Mouse (Mus musculus): ENCODE data around the gene Apba2. TPM values are rescaled to one million over a fixed set of nuclear protein-coding genes. Genes with fewer than 3 reads are reported as not detected.

Gene Apba2
- polyA plus RNA-seq, 1 experiment: not detected

DNA sequence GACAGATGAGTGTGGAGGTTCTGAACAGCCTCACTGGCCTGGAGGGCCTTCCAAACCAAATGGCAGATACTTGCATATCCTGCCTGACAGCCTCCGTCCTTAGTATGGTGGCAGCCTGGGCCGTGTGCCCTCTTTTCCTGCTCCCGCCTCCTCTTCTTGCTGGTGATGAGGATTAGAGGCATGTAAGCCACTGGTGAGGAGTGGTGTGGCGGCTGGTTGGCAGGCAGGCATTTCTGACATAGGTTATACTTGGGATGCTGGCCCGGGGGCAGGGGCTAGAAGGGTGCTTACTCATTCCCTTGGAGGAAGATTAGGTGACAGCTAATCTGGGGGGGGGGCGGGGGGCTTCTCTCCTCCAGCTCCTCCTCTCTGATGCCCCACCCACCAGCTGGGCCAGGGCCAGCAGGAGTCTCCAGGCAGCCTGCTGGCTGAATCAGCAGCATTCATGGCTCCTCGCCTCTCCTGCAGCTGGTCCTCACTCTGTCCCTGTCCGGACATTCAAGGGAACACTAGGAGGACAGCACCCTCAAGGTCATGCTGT lies 3.3 kb downstream of the Apba2 start:
- Histone ChIP-seq H3K36me3 (ENCODE audit: control insufficient read depth, insufficient read depth) (no peaks in the 10 kb centered on the region), H3K4me2 (ENCODE audit: low read depth) (no peak overlapping the region), H3K4me3 (no peak overlapping the region), H3ac (ENCODE audit: control insufficient read depth, insufficient read length) (no peak overlapping the region), H3K79me2 (ENCODE audit: control insufficient read depth, insufficient read depth) (no peaks in the 10 kb centered on the region), H3K27me3 (ENCODE audit: control insufficient read depth, insufficient read depth, insufficient read length) (no peaks in the 10 kb centered on the region)
- TF ChIP-seq REST (IDR thresholded peaks at IDR 0.05; ENCODE audit: insufficient read depth, insufficient read length) (no peak), USF1 (IDR thresholded peaks at IDR 0.05; ENCODE audit: low read depth) (no peak), E2F4 (IDR thresholded peaks at IDR 0.05; ENCODE audit: insufficient read depth) (no peak), POLR2A (IDR thresholded peaks at IDR 0.05; ENCODE audit: insufficient read length, low read depth) (no peak), POLR2AphosphoS2 (IDR thresholded peaks at IDR 0.05; ENCODE audit: insufficient read length, low read depth) (no peak), MYOG (IDR thresholded peaks at IDR 0.05; ENCODE audit: control insufficient read depth in 1 of 3, insufficient read depth in 1 of 3, insufficient read length in 2 of 3, low read depth in 2 of 3) (no peak), TCF12 (IDR thresholded peaks at IDR 0.05; ENCODE audit: insufficient read depth, poor library complexity, severe bottlenecking) (no peak), MAX (IDR thresholded peaks at IDR 0.05; ENCODE audit: low read depth) (no peak), SRF (IDR thresholded peaks at IDR 0.05; ENCODE audit: control insufficient read depth, insufficient read length, low read depth) (no peak), TCF3 (IDR thresholded peaks at IDR 0.05; ENCODE audit: insufficient read length, low read depth) (no peak), CEBPB (IDR thresholded peaks at IDR 0.05; ENCODE audit: insufficient read depth, poor library complexity, severe bottlenecking) (no peak), MYOD1 (IDR thresholded peaks at IDR 0.05; ENCODE audit: control insufficient read depth in 1 of 3, insufficient read length in 2 of 3, low read depth in 2 of 3) (no peak)

DNA sequence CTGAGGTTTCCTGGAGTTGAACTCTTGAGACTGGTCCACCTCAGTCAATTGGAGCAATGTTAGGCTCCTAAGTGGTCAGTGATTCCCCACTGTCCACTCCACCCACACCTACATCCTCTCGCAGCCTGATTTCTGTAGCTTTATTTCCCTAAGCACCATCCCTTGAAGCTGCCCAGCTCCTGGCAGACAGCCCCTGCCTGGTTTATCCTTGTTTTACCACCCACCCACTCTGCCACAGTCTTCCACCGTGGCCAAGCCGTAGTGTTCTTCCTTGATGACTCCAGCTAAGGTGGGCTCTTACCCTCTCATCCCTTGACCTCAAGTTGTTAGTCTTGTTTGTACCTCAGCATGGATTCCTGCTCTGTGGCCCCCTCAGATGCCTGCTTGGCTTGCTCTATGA lies 4.1 kb downstream of the Apba2 start:
- H3K27me3 ChIP-seq (ENCODE audit: control insufficient read depth, insufficient read depth, insufficient read length): no peaks in the 10 kb centered on the region
- TF ChIP-seq POLR2AphosphoS2 (IDR thresholded peaks at IDR 0.05; ENCODE audit: insufficient read length, low read depth) (no peak), REST (IDR thresholded peaks at IDR 0.05; ENCODE audit: insufficient read depth, insufficient read length) (no peak)
- H3K4me2 ChIP-seq (ENCODE audit: low read depth): no peak overlapping the region
- H3K36me3 ChIP-seq (ENCODE audit: control insufficient read depth, insufficient read depth): no peaks in the 10 kb centered on the region
- H3K79me2 ChIP-seq (ENCODE audit: control insufficient read depth, insufficient read depth): no peaks in the 10 kb centered on the region
- H3K4me3 ChIP-seq: no peak overlapping the region
- no peak overlapping the region for H3ac ChIP-seq (ENCODE audit: control insufficient read depth, insufficient read length)

- H3ac ChIP-seq (ENCODE audit: control insufficient read depth, insufficient read length): no peak overlapping the region
- H3K4me3 ChIP-seq: no peak overlapping the region
- H3K36me3 ChIP-seq (ENCODE audit: control insufficient read depth, insufficient read depth): no peaks in the 10 kb centered on the region
- TF ChIP-seq MYOG (IDR thresholded peaks at IDR 0.05; ENCODE audit: control insufficient read depth in 1 of 3, insufficient read depth in 1 of 3, insufficient read length in 2 of 3, low read depth in 2 of 3): no peak
- TF ChIP-seq REST (IDR thresholded peaks at IDR 0.05; ENCODE audit: insufficient read depth, insufficient read length): no peak
- TF ChIP-seq CEBPB (IDR thresholded peaks at IDR 0.05; ENCODE audit: insufficient read depth, poor library complexity, severe bottlenecking): no peak
- TF ChIP-seq POLR2A (IDR thresholded peaks at IDR 0.05; ENCODE audit: insufficient read length, low read depth): no peak
- TF ChIP-seq MAX (IDR thresholded peaks at IDR 0.05; ENCODE audit: low read depth): no peak
- no peak for TF ChIP-seq USF1 (IDR thresholded peaks at IDR 0.05; ENCODE audit: low read depth)
- no peak for TF ChIP-seq TCF12 (IDR thresholded peaks at IDR 0.05; ENCODE audit: insufficient read depth, poor library complexity, severe bottlenecking)
- no peak for TF ChIP-seq E2F4 (IDR thresholded peaks at IDR 0.05; ENCODE audit: insufficient read depth)
- TF ChIP-seq SRF (IDR thresholded peaks at IDR 0.05; ENCODE audit: control insufficient read depth, insufficient read length, low read depth): no peak
- no peak for TF ChIP-seq TCF3 (IDR thresholded peaks at IDR 0.05; ENCODE audit: insufficient read length, low read depth)
- no peak for TF ChIP-seq POLR2AphosphoS2 (IDR thresholded peaks at IDR 0.05; ENCODE audit: insufficient read length, low read depth)
- TF ChIP-seq MYOD1 (IDR thresholded peaks at IDR 0.05; ENCODE audit: control insufficient read depth in 1 of 3, insufficient read length in 2 of 3, low read depth in 2 of 3): no peak
- H3K79me2 ChIP-seq (ENCODE audit: control insufficient read depth, insufficient read depth): no peaks in the 10 kb centered on the region
- H3K4me2 ChIP-seq (ENCODE audit: low read depth): no peak overlapping the region
- no peaks in the 10 kb centered on the region for H3K27me3 ChIP-seq (ENCODE audit: control insufficient read depth, insufficient read depth, insufficient read length)
Observed at GRCm38 (mm10) chr7:64508826-64509225, 7.3 kb downstream of the Apba2 start.

DNA sequence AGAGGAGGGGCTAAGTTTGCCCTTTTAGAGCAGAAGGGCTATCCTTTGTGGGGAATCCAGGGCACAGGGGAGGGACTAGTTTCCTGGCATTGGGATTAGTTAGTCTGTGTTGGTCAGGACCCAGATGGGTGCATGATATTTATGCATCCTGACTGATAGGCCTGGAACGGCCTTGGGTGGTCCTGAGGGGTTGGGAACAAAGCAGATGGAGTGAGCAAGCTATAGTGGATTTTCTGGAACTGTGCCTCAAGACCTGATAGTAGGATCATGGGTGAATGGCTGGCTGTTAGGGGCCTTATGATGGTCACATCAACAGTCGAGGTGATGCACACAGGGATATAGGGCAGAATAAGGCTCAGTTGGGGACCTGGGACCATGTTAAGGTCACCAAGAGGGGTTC lies 8.4 kb downstream of the Apba2 start:
- H3K27me3 ChIP-seq (ENCODE audit: control insufficient read depth, insufficient read depth, insufficient read length): no peaks in the 10 kb centered on the region
- no peaks in the 10 kb centered on the region for H3K79me2 ChIP-seq (ENCODE audit: control insufficient read depth, insufficient read depth)
- H3ac ChIP-seq (ENCODE audit: control insufficient read depth, insufficient read length): no peak overlapping the region
- TF ChIP-seq TCF12 (IDR thresholded peaks at IDR 0.05; ENCODE audit: insufficient read depth, poor library complexity, severe bottlenecking) (no peak), SRF (IDR thresholded peaks at IDR 0.05; ENCODE audit: control insufficient read depth, insufficient read length, low read depth) (no peak), USF1 (IDR thresholded peaks at IDR 0.05; ENCODE audit: low read depth) (no peak), POLR2A (IDR thresholded peaks at IDR 0.05; ENCODE audit: insufficient read length, low read depth) (no peak), REST (IDR thresholded peaks at IDR 0.05; ENCODE audit: insufficient read depth, insufficient read length) (no peak), E2F4 (IDR thresholded peaks at IDR 0.05; ENCODE audit: insufficient read depth) (no peak), TCF3 (IDR thresholded peaks at IDR 0.05; ENCODE audit: insufficient read length, low read depth) (no peak), MYOD1 (IDR thresholded peaks at IDR 0.05; ENCODE audit: control insufficient read depth in 1 of 3, insufficient read length in 2 of 3, low read depth in 2 of 3) (no peak), POLR2AphosphoS2 (IDR thresholded peaks at IDR 0.05; ENCODE audit: insufficient read length, low read depth) (no peak), CEBPB (IDR thresholded peaks at IDR 0.05; ENCODE audit: insufficient read depth, poor library complexity, severe bottlenecking) (no peak), MAX (IDR thresholded peaks at IDR 0.05; ENCODE audit: low read depth) (no peak), MYOG (IDR thresholded peaks at IDR 0.05; ENCODE audit: control insufficient read depth in 1 of 3, insufficient read depth in 1 of 3, insufficient read length in 2 of 3, low read depth in 2 of 3) (no peak)
- no peak overlapping the region for H3K4me3 ChIP-seq
- H3K36me3 ChIP-seq (ENCODE audit: control insufficient read depth, insufficient read depth): no peaks in the 10 kb centered on the region
- no peak overlapping the region for H3K4me2 ChIP-seq (ENCODE audit: low read depth)

All from myocyte (in vitro differentiated cells).